Mouse (Mus musculus): ENCODE results near the gene Tmem160.

Tmem160 gene

GRCm38 (mm10) chr7:16441241-16441640 is 11.3 kb upstream of the Tmem160 start:
- no peak for DNase-seq (ENCODE audit: low read depth, low spot score)

GRCm38 (mm10) chr7:16451656-16452055 is 923 bp upstream of the Tmem160 start:
- DNase-seq (ENCODE audit: low read depth, low spot score) = no peak

GRCm38 (mm10) chr7:16453118-16453711 is 636 bp downstream of the Tmem160 start:
- no peak for DNase-seq (ENCODE audit: low read depth, low spot score)

GRCm38 (mm10) chr7:16455016-16455415 is 2.4 kb downstream of the Tmem160 start:
- no peak for DNase-seq (ENCODE audit: low read depth, low spot score)

GRCm38 (mm10) chr7:16456289-16456688 is 3.7 kb downstream of the Tmem160 start:
- DNase-seq (ENCODE audit: low read depth, low spot score) = no peak

- DNase-seq (ENCODE audit: low read depth, low spot score) = no peak
These were observed 8.0 kb downstream of the Tmem160 start for GRCm38 (mm10) chr7:16460566-16460965.

- DNase-seq (ENCODE audit: low read depth, low spot score) = no peak
These were observed 8.6 kb downstream of the Tmem160 start for GRCm38 (mm10) chr7:16461151-16461550.

- no peak for DNase-seq (ENCODE audit: low read depth, low spot score)
These were observed 9.1 kb downstream of the Tmem160 start for GRCm38 (mm10) chr7:16461705-16462104.

- DNase-seq (ENCODE audit: low read depth, low spot score) = peak; percentile 69
These were observed 10.6 kb downstream of the Tmem160 start for GRCm38 (mm10) chr7:16463214-16463613.

GRCm38 (mm10) chr7:16465160-16465559 is 12.6 kb downstream of the Tmem160 start:
- peak; percentile 68 for DNase-seq (ENCODE audit: low read depth, low spot score)

GRCm38 (mm10) chr7:16465568-16465967 is 13.0 kb downstream of the Tmem160 start:
- DNase-seq (ENCODE audit: low read depth, low spot score) = no peak

GRCm38 (mm10) chr7:16466565-16466964 is 14.0 kb downstream of the Tmem160 start:
- no peak for DNase-seq (ENCODE audit: low read depth, low spot score)

GRCm38 (mm10) chr7:16468115-16468514 is 15.5 kb downstream of the Tmem160 start:
- no peak for DNase-seq (ENCODE audit: low read depth, low spot score)

- no peak for DNase-seq (ENCODE audit: low read depth, low spot score)
These were observed 19.0 kb downstream of the Tmem160 start for GRCm38 (mm10) chr7:16471549-16471948.

- DNase-seq (ENCODE audit: low read depth, low spot score) = no peak
These were observed 19.6 kb downstream of the Tmem160 start for GRCm38 (mm10) chr7:16472116-16472709.

- no peak for DNase-seq (ENCODE audit: low read depth, low spot score)
These were observed 21.3 kb downstream of the Tmem160 start for GRCm38 (mm10) chr7:16473847-16474246.

GRCm38 (mm10) chr7:16474445-16474844 is 21.9 kb downstream of the Tmem160 start:
- no peak for DNase-seq (ENCODE audit: low read depth, low spot score)

GRCm38 (mm10) chr7:16475321-16475720 is 22.7 kb downstream of the Tmem160 start:
- no peak for DNase-seq (ENCODE audit: low read depth, low spot score)

- DNase-seq (ENCODE audit: low read depth, low spot score) = no peak
These were observed 23.4 kb downstream of the Tmem160 start for GRCm38 (mm10) chr7:16475764-16476599.

GRCm38 (mm10) chr7:16476600-16476989 is 24.0 kb downstream of the Tmem160 start:
- DNase-seq (ENCODE audit: low read depth, low spot score) = no peak

- no peak for DNase-seq (ENCODE audit: low read depth, low spot score)
These were observed 25.0 kb downstream of the Tmem160 start, which contains the start of gene Npas1 for GRCm38 (mm10) chr7:16477628-16478027. Gene Npas1, minus strand, starts transcription at chr7:16477728.

- no peak for DNase-seq (ENCODE audit: low read depth, low spot score)
These were observed 36.2 kb downstream of the Tmem160 start for GRCm38 (mm10) chr7:16488816-16489215.

- no peak for DNase-seq (ENCODE audit: low read depth, low spot score)
These were observed 37.4 kb downstream of the Tmem160 start for GRCm38 (mm10) chr7:16489948-16490347.
